Mouse (Mus musculus): ENCODE results near the gene Crybg1. TPM values are rescaled to one million over a fixed set of nuclear protein-coding genes. Genes with fewer than 3 reads are reported as not detected.

Gene Crybg1
- 1.3 and 1.6 TPM in 2 replicates for polyA plus RNA-seq (2012; ENCODE audit: insufficient read depth, insufficient read length, missing spikeins)

GRCm38 (mm10) chr10:44148337-44149317, at the start of gene Crybg1:
Gene Crybg1 (minus strand): TSS chr10:44148853.
- Histone ChIP-seq H3K4me3 (ENCODE audit: insufficient read depth, low read depth, low read length) (no peak within 1 kb of the TSS), H3K4me1 (ENCODE audit: control insufficient read depth, insufficient read depth, insufficient read length, low read length) (0 out of 2 replicates have a peak, but pooled peaks cover 2% of the 10 kb centered on the region), H3K27ac (replicated peaks; ENCODE audit: low read depth, low read length) (no peak within 1 kb of the TSS)

DNA sequence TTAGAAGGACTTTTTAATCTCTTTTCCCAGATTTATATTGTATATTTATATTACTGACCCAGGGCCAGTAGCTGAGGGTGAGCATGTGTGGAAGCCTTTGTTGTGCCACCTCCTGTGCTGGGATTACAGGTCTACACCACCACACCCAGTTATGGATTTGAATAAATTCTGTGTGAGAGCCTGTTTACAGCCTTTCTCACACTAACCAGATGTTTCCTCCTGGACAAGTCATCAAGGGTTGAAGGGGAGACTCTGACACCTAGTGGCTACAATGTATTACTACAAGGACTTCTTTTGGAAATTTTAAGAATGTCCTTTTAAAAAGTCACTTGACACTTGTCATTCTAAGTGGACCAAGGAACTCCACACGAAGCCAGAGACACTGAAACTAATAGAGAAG, 28.7 kb upstream of the Crybg1 start:
- Histone ChIP-seq H3K27ac (replicated peaks; ENCODE audit: low read depth, low read length) (no peak overlapping the region), H3K4me1 (ENCODE audit: control insufficient read depth, insufficient read depth, insufficient read length, low read length) (no peaks in the 10 kb centered on the region)

DNA sequence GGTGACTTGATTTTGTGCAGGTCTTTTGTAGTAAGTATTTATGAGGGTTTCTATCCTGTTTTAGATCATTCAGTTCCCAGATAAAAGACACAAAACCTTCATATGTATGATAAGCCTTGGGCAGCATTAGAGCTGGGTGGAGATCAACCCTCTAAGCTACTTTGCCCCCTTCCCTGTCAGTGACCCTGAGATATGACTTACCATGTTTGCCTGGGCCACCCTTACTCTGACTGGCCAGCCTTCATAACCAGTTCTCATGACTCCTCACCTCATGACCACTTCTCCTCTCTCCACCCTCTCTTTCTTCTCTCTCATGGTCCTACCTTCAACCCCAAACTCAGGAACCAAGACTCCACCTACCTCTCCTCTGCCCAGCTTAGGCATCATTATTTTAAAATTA, 27.9 kb upstream of the Crybg1 start:
- no peak overlapping the region for H3K4me3 ChIP-seq (ENCODE audit: insufficient read depth, low read depth, low read length)
- no peaks in the 10 kb centered on the region for H3K4me1 ChIP-seq (ENCODE audit: control insufficient read depth, insufficient read depth, insufficient read length, low read length)
- no peak overlapping the region for H3K27ac ChIP-seq (replicated peaks; ENCODE audit: low read depth, low read length)

More for the DNA sequence above, 28.7 kb upstream of the Crybg1 start:
- no peak overlapping the region for H3K4me3 ChIP-seq (ENCODE audit: insufficient read depth, low read depth, low read length)

- Histone ChIP-seq H3K27ac (replicated peaks; ENCODE audit: low read depth, low read length) (no peak overlapping the region), H3K4me3 (ENCODE audit: insufficient read depth, low read depth, low read length) (no peak overlapping the region), H3K4me1 (ENCODE audit: control insufficient read depth, insufficient read depth, insufficient read length, low read length) (no peaks in the 10 kb centered on the region)
Measured at GRCm38 (mm10) chr10:44176120-44176519, 27.5 kb upstream of the Crybg1 start.

GRCm38 (mm10) chr10:44170145-44170544, 21.5 kb upstream of the Crybg1 start:
- H3K4me3 ChIP-seq (ENCODE audit: insufficient read depth, low read depth, low read length) = no peak overlapping the region
- H3K4me1 ChIP-seq (ENCODE audit: control insufficient read depth, insufficient read depth, insufficient read length, low read length) = no peaks in the 10 kb centered on the region
- H3K27ac ChIP-seq (replicated peaks; ENCODE audit: low read depth, low read length) = no peak overlapping the region

DNA sequence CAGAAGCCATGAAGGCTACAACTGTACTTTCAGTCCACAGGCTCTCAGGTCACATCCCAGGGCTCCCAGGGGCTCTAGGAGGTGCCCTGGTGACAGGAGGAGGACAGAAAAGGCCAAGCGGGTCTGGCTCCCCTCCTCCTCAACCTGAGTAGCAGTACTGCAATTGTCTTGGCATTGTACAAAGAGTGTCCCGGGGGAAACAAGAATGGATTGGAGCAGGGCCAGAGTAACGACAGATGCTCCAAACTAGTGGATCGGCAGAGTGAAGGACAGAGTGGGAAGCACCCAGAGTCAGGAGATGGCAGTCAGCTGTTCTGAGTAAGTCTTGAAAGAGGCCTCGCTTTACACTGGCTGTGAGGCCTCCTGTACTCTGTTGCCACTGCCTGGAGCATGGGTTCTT, 18.4 kb upstream of the Crybg1 start:
- Histone ChIP-seq H3K4me1 (ENCODE audit: control insufficient read depth, insufficient read depth, insufficient read length, low read length) (no peaks in the 10 kb centered on the region), H3K27ac (replicated peaks; ENCODE audit: low read depth, low read length) (no peak overlapping the region), H3K4me3 (ENCODE audit: insufficient read depth, low read depth, low read length) (no peak overlapping the region)

DNA sequence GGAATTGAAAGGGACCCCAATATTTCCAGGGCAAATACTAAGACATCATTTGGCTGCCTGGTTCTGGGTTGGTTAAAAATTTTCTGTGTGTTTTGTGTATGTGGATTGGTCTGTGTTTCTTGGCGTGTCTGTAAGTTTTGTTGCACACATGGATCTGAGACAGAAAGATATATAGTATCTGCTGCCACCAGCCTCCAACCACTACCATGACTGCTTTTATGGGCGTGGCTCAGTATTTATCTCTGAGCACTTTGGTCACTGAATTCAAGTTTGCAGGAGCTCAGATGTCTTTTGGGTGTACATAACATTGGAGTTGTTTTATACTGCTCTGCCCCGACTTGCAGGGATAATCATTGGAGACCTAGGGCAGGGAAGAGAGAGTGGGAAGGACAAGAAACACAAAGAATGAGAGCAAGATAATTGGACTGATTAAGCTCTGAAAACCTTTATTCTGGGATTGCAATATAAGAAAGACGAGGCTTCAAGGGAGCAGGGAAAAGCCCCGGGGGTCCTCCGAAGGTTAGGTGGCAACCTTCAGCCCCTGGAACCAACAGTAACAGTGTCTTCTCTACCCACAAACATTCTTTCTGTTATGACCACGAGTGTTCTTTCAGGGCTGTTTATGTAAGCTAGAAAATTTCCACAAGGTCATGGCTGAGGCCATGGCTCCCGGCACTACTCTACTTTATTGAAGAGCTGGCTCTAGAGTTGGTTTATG, 15.8 kb upstream of the Crybg1 start:
- H3K4me1 ChIP-seq (ENCODE audit: control insufficient read depth, insufficient read depth, insufficient read length, low read length) = no peaks in the 10 kb centered on the region
- H3K27ac ChIP-seq (replicated peaks; ENCODE audit: low read depth, low read length) = no peak overlapping the region
- no peak overlapping the region for H3K4me3 ChIP-seq (ENCODE audit: insufficient read depth, low read depth, low read length)

GRCm38 (mm10) chr10:44163028-44163427, 14.4 kb upstream of the Crybg1 start:
- Histone ChIP-seq H3K4me3 (ENCODE audit: insufficient read depth, low read depth, low read length) (no peak overlapping the region), H3K27ac (replicated peaks; ENCODE audit: low read depth, low read length) (no peak overlapping the region), H3K4me1 (ENCODE audit: control insufficient read depth, insufficient read depth, insufficient read length, low read length) (no peaks in the 10 kb centered on the region)

DNA sequence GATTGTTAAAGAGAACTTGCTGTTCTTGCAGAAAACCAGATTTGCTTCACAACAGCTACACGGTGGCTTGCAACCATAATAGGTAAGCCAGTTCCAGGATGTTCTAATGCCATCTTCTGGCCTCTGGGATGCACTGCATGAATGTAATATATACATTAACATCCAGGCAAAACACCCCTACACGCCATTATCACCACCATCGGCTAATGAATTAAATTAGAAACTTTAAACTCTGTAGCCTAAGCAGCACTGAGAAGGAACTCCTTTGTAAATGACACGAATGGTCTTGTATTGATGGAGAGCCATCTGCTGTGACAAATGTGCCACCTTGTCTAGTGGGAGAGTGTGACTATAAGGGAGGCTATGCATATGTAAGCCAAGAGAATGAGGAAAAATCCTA, 11.5 kb upstream of the Crybg1 start:
- Histone ChIP-seq H3K4me1 (ENCODE audit: control insufficient read depth, insufficient read depth, insufficient read length, low read length) (no peaks in the 10 kb centered on the region), H3K4me3 (ENCODE audit: insufficient read depth, low read depth, low read length) (no peak overlapping the region), H3K27ac (replicated peaks; ENCODE audit: low read depth, low read length) (no peak overlapping the region)

DNA sequence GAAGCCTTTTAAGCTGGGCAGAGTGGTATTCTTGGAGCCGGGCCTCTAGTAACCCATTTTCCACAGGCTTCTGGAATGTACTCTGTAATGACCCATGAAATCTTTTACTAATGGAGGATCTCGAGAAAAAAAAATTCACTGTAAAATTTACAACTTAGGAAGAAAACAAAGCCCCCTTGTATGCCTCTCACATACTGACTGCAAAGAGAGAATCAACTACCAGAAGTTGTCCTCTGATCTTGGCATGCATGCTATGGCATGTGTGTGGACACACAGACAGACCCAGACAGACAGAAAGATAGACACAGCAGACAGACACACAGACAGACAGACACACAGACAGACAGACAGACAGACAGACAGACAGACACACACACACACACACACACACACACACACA, 8.8 kb upstream of the Crybg1 start:
- no peak overlapping the region for H3K4me3 ChIP-seq (ENCODE audit: insufficient read depth, low read depth, low read length)
- no peaks in the 10 kb centered on the region for H3K4me1 ChIP-seq (ENCODE audit: control insufficient read depth, insufficient read depth, insufficient read length, low read length)
- no peak overlapping the region for H3K27ac ChIP-seq (replicated peaks; ENCODE audit: low read depth, low read length)

GRCm38 (mm10) chr10:44150501-44150900, 1.8 kb upstream of the Crybg1 start:
- no peak overlapping the region for H3K4me3 ChIP-seq (ENCODE audit: insufficient read depth, low read depth, low read length)
- H3K27ac ChIP-seq (replicated peaks; ENCODE audit: low read depth, low read length) = no peak overlapping the region
- 0 out of 2 replicates have a peak, but pooled peaks cover 2% of the 10 kb centered on the region for H3K4me1 ChIP-seq (ENCODE audit: control insufficient read depth, insufficient read depth, insufficient read length, low read length)

DNA sequence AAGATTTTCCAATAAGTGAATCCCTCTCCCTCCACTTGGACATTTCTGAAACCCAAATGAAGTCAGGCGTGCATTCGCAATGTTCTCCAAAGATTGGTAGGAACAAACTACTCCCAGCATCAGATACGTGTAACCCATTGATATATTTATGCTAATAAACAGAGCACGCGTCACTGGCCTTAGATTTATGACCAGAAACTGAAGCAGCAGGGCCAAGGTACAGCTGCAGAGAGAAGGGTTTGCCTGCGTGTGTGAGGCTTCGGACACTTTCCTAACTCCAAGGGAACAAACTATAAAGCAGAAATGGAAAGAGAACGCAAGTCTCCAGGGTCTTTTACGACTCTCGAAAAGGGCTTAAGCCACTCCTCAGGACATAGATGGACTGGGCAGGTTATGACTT, 5.3 kb downstream of the Crybg1 start:
- Histone ChIP-seq H3K4me3 (ENCODE audit: insufficient read depth, low read depth, low read length) (no peak overlapping the region), H3K27ac (replicated peaks; ENCODE audit: low read depth, low read length) (no peak overlapping the region), H3K4me1 (ENCODE audit: control insufficient read depth, insufficient read depth, insufficient read length, low read length) (no peaks in the 10 kb centered on the region)

DNA sequence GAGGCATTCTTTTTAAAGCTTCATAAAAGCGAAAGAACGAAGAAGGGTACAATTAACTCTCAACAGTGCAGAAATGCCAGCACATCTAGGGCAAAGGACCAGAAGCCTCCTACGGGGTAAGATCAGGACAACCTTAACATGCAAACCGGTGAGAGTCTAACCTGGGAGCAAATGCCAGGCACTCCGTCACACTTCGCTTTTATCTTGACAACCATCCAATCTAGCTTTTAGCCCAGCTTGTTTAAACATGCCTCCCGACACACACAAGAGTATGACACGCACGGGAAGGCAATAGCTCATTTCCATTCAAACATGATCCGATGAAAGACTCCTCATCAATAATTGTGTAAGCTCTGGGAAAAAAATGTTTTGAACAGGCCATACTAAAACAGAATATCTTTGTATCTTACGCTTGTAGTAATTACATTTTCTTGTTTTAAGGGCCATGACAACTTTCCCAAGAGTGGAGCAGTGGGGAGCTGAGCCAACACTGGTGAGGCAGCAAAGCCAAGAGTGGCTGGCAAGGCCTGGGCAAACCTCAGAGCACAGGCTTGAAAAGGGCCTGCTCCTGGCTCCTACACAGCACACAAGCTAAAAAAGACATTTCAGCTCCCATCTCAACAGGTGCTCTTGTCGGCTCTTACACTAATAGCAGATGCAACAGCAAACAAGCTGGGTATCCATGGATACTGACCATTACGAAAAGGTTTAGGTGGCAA, 10.4 kb downstream of the Crybg1 start:
- Histone ChIP-seq H3K4me3 (ENCODE audit: insufficient read depth, low read depth, low read length) (no peak overlapping the region), H3K27ac (replicated peaks; ENCODE audit: low read depth, low read length) (no peak overlapping the region), H3K4me1 (ENCODE audit: control insufficient read depth, insufficient read depth, insufficient read length, low read length) (no peaks in the 10 kb centered on the region)

GRCm38 (mm10) chr10:44126047-44126446, 22.6 kb downstream of the Crybg1 start:
- Histone ChIP-seq H3K27ac (replicated peaks; ENCODE audit: low read depth, low read length) (no peak overlapping the region), H3K4me1 (ENCODE audit: control insufficient read depth, insufficient read depth, insufficient read length, low read length) (no peaks in the 10 kb centered on the region), H3K4me3 (ENCODE audit: insufficient read depth, low read depth, low read length) (no peak overlapping the region)

DNA sequence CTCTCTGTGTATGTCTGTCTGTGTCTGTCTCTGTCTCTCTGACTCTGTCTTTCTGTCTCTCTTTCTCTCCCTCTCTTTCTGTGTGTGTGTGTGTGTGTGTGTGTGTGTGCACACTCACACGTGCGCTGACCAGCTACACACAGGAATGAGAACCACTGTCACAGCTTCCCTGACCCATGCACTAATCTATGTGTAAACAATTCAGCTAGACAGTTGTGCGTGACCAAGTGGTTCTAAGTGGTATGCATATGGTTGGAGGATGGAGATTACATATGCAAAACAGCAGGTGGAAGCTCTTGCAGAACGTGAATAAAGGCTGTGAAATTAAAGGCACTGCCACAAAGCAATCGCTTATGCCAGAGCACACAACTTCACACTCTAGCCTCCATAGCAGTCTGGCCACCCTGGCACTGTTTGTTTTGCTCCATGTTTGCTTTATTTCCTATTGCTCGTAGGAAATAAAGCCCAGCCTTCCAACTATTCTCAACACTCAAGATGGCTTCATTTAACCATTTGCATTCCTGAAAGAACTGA, 24.2 kb downstream of the Crybg1 start:
- Histone ChIP-seq H3K4me3 (ENCODE audit: insufficient read depth, low read depth, low read length) (no peak overlapping the region), H3K4me1 (ENCODE audit: control insufficient read depth, insufficient read depth, insufficient read length, low read length) (no peaks in the 10 kb centered on the region), H3K27ac (replicated peaks; ENCODE audit: low read depth, low read length) (no peak overlapping the region)

Data from brown adipose tissue, adult 24 weeks (tissue).